Mouse (Mus musculus) neural tube, embryonic 12.5 days (tissue): ENCODE measurements around the gene E130218I03Rik. TPM values are rescaled to one million over a fixed set of nuclear protein-coding genes. Genes with fewer than 3 reads are reported as not detected.

ENCODE experiments used
- ATAC-seq: fragments of 200-750 bp; cut with Nextera tagmentation; 2 replicates; pipeline ENCODE4 v1.8.0; 2017; ENCODE audit warnings: low read depth, mild to moderate bottlenecking, moderate TSS enrichment, moderate library complexity; ENCODE audit not compliant: low FRiP score
- H3K27ac ChIP-seq: fragments of 300-500 bp; sonication (generic); 2 replicates; pipeline ENCODE4 v1.5.1; 2016
- H3K27me3 ChIP-seq: fragments of 300-500 bp; sonication (generic); replicated peaks from 2 replicates; pipeline ENCODE4 v1.6.1; 2016; ENCODE audit warnings: mild to moderate bottlenecking
- H3K36me3 ChIP-seq: fragments of 300-500 bp; sonication (generic); 2 replicates; pipeline ENCODE4 v1.6.1; 2016; ENCODE audit warnings: mild to moderate bottlenecking
- H3K4me1 ChIP-seq: fragments of 300-500 bp; sonication (generic); 2 replicates; pipeline ENCODE4 v1.6.1; 2016
- H3K4me2 ChIP-seq: fragments of 300-500 bp; sonication (generic); replicated peaks from 2 replicates; pipeline ENCODE4 v1.6.1; 2016; ENCODE audit warnings: mild to moderate bottlenecking
- H3K4me3 ChIP-seq: fragments of 300-500 bp; sonication (generic); 2 replicates; pipeline ENCODE4 v1.5.1; 2016
- H3K9ac ChIP-seq: fragments of 300-500 bp; sonication (generic); 2 replicates; pipeline ENCODE4 v1.6.1; 2016; ENCODE audit warnings: mild to moderate bottlenecking
- H3K9me3 ChIP-seq: fragments of 300-500 bp; sonication (generic); 2 replicates; pipeline ENCODE4 v1.6.1; 2016; ENCODE audit warnings: mild to moderate bottlenecking
- WGBS: fragments of 180-500 bp; shearing (Covaris S2); methylation state at CpG from one replicate; pipeline ENCODE4 v1.1.7; 2016; 5-methylcytosine and 5-hydroxymethylcytosine counted together
- polyA plus RNA-seq: library from polyadenylated mRNA; unstranded; fragments of >200 nt; fragmentation: Nextera tagmentation; extraction: Ambion mirVana; gene quantifications from 2 replicates; pipeline ENCODE4 v1.2.1, GENCODE M21; 2016

E130218I03Rik gene
- polyA plus RNA-seq, 1 experiment from 2014 or later, result 0.84 TPM

DNA sequence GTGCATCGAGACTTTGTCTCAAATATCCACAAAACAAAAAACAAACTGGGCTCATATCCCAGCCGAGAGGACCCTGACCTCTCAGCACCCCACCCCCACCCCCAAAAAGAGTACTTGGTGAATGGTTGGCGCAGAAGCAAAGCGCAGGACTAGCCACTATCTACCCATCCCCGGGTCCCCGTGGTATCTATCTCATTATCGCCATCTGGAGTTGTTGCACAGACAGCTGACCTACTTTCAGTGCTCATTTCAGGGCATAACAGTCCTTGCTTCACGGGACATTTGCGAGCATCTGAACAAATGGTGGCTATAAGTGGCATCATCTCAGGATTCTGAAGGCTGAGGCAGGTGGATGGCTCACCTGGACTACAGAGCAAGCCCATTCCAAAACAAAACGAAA, 4.8 kb upstream of the E130218I03Rik start:
- WGBS, result 15% methylated on average over 10 of the region's 10 CpGs
- Histone ChIP-seq H3K4me3 (no peak overlapping the region), H3K27ac (no peak overlapping the region), H3K27me3 (peaks cover 25% of the 10 kb centered on the region), H3K9ac (no peak overlapping the region), H3K4me1 (no peaks in the 10 kb centered on the region), H3K36me3 (no peaks in the 10 kb centered on the region), H3K4me2 (no peak overlapping the region), H3K9me3 (no peaks in the 10 kb centered on the region)
- ATAC-seq, result no peak

DNA sequence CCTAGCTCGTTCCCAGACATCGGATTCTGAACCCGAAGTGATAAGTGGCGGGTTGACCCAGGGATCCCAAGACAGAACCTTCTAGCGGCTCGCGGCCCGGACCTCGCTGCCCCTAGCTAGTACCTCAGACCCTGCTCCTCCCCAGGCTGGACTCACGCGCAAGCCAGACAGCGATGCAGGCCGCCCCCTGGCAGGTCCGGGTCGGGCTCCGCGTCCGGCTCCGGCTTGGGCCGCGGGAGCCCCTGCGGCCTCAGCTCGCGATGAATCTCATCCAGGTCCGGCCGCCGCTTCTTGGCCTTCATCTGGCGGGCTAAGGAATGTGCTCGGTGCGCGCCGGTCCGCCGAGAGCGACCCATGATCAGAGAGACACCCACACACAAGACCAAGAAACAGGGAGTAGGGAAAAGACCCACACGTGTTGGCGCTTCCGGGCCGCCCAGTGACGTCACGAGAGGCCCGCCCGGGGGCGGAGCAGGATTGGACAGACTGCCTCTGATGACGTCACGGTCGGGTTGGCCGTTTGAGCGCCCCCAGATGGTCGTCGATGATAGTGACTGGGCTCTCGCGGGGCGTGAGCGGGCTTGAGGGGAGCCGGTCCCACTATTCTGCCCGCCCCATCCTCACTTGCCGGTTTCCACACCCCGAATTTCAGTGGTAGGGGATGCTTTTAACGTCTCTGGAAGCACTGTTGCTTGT, 1.8 kb downstream of the E130218I03Rik start, which contains the start of gene Zfp593:
Zfp593 (minus strand) TSS at position 445 of the 696 bp plus-strand sequence.
- H3K36me3 ChIP-seq, result no peaks in the 10 kb centered on the region
- peaks cover 33% of the 10 kb centered on the region for H3K27me3 ChIP-seq
- H3K27ac ChIP-seq, result 0 out of 2 replicates have a peak within 1 kb of the TSS, but pooled peaks have one; percentile 26
- peaks cover 32% of the 10 kb centered on the region for H3K4me1 ChIP-seq
- peak within 1 kb of the TSS; percentile 81 for H3K4me3 ChIP-seq
- WGBS, result under 1% methylated on average over 60 of the region's 60 CpGs
- ATAC-seq, result peak; percentile 71
- peak within 1 kb of the TSS; percentile 84 for H3K9ac ChIP-seq
- H3K9me3 ChIP-seq, result no peaks in the 10 kb centered on the region
- H3K4me2 ChIP-seq, result peak within 1 kb of the TSS; percentile 98

DNA sequence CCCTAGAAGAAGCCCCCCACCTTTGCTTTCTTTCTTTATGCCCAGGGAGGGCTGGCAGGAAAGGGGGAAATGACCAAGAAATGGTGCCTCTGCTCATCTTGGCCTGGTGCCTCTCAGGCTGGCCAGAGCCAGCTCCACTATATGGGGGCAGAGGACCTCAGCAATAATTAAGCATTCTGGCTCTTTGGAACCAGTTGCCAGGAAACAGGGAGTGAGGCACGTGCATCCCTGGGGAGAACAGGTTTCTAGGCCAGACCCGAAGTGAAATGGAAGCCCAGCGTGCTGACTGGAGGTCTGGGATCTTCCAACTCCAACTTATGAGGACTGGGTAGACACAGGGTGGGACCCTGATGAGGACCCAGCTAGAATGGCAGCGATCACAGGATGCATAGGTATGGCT, 2.8 kb downstream of the E130218I03Rik start:
- Histone ChIP-seq H3K9me3 (no peaks in the 10 kb centered on the region), H3K27me3 (peaks cover 42% of the 10 kb centered on the region), H3K9ac (no peak overlapping the region), H3K4me1 (peaks cover 42% of the 10 kb centered on the region), H3K27ac (no peak overlapping the region), H3K4me3 (no peak overlapping the region), H3K36me3 (no peaks in the 10 kb centered on the region), H3K4me2 (peak overlapping the region; percentile 98)
- no peak for ATAC-seq
- 29% methylated on average over 4 of the region's 4 CpGs for WGBS

DNA sequence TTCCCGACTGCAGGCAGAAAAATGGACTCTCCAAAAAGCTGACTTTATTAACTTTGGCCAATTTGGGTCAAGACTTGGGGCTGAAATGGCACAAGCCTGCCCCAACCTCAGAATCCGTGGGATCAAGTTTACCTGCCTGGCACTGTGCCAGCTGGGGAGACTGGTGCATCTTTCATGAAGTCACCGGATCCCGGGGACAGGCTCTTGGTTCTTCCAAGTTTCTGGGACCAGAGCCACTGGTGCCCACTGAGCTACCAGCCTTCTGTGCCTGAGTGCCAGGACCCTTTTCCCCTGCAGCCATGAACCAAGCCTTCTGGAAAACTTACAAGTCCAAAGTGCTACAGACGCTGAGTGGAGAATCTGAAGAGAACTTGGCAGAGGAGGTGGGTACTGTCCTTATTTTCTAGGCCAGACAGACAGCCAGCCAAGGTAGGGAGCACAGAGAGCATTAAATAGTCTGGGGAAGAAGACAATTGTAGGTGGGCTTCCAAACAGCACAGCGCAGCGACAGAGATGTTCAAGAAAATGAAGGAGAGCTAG, 3.3 kb downstream of the E130218I03Rik start, which contains the start of gene Gm30191:
Gm30191 (plus strand) TSS at position 217 of the 540 bp plus-strand sequence.
- no peaks in the 10 kb centered on the region for H3K36me3 ChIP-seq
- 0 out of 2 replicates have a peak within 1 kb of the TSS, but pooled peaks have one; percentile 84 for H3K9ac ChIP-seq
- H3K27ac ChIP-seq, result no peak within 1 kb of the TSS
- 74% methylated on average over 7 of the region's 7 CpGs for WGBS
- peaks cover 48% of the 10 kb centered on the region for H3K27me3 ChIP-seq
- H3K9me3 ChIP-seq, result no peaks in the 10 kb centered on the region
- peaks cover 47% of the 10 kb centered on the region for H3K4me1 ChIP-seq
- ATAC-seq, result no peak
- H3K4me2 ChIP-seq, result peak within 1 kb of the TSS; percentile 98
- peak within 1 kb of the TSS; percentile 81 for H3K4me3 ChIP-seq

DNA sequence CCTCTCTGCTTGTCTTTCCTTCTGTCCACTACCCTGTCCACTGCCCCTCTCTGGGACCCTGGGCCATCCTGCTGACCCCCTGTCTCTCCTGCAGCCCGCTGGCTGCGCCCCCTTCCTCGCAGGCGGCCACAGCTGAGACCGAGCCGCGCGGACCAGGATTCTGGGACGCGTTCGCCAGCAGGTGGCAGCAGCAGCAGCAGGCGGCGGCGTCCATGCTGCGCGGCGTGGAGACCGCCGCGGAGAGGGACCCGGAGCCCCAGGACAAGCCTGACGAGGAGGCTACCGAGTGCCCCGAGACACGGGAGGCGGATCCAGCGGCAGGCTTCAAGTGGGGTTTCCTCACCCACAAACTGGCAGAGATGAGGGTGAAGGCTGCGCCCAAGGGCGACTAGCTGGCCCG, 6.2 kb downstream of the E130218I03Rik start:
- Histone ChIP-seq H3K36me3 (no peaks in the 10 kb centered on the region), H3K4me1 (peaks cover 65% of the 10 kb centered on the region), H3K4me3 (peak overlapping the region; percentile 36), H3K27ac (no peak overlapping the region), H3K9ac (peak overlapping the region; percentile 44; the same call in 1 of the 2 replicates), H3K9me3 (no peaks in the 10 kb centered on the region), H3K27me3 (peaks cover 75% of the 10 kb centered on the region), H3K4me2 (peak overlapping the region; percentile 84)
- WGBS, result under 1% methylated on average over 30 of the region's 30 CpGs
- ATAC-seq, result peak; percentile 38; the same call in 1 of the 2 replicates

DNA sequence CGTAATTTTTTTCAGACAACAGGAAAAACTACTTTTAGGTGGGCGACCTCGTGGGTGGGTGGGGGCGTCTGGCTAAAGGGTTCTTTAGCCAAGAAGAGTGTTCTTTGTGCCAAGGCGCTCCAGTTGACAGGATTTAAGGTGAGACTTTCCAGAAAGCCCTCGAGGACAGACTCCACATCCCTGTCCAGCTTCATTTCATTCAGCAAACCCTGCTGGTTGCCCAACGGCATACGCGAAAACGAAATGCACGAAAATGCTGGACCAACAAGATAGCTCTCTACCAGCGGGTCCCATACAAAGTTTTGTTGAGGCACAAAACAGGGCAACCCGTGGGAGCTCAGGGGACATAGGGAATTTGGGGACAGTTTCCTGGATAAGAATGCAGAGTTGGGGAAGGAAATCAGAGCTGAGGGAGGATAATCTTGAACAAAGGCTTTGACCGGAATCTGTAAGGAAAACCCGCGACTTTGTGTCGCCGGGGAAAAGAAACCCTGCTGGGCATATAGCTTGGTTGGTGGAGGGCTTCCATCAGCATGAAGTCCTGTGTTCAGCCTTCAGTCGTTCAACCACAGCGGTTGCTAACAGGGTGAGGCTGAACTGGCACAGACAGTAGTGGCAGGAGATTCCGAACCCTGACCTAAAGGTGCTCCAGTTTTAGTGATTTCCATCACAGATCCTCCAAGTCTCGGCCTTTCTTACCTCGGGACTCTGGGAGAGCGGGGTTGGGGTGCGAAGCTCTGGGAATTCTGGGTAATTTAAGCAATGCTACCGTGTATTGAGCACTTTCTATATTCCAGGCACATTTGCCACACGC, 6.9 kb downstream of the E130218I03Rik start:
- H3K9me3 ChIP-seq, result no peaks in the 10 kb centered on the region
- no peaks in the 10 kb centered on the region for H3K36me3 ChIP-seq
- ATAC-seq, result no peak
- peak overlapping the region; percentile 84 for H3K4me2 ChIP-seq
- no peak overlapping the region for H3K27ac ChIP-seq
- H3K4me3 ChIP-seq, result peak overlapping the region; percentile 44
- 6% methylated on average over 27 of the region's 27 CpGs for WGBS
- H3K4me1 ChIP-seq, result peaks cover 66% of the 10 kb centered on the region
- peak overlapping the region; percentile 57; the same call in 1 of the 2 replicates for H3K9ac ChIP-seq
- H3K27me3 ChIP-seq, result peaks cover 78% of the 10 kb centered on the region

DNA sequence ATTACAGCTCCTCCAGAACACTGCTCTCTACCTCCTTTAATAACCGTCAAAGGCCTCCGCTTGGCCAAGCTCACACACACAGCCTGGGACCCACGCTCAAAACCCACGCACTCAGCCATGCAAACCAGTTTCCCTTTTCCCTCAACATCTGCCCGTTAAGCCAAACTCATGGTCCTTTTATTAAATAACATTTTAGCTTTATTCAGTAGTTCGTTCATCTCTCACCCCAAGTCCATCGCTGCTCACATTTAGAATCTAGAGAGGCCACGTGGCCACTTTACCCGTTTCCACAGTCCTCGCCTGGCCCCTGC, 7.4 kb downstream of the E130218I03Rik start:
- 8% methylated on average over 10 of the region's 10 CpGs for WGBS
- H3K9ac ChIP-seq, result peak overlapping the region; percentile 57; the same call in 1 of the 2 replicates
- no peak overlapping the region for H3K27ac ChIP-seq
- H3K36me3 ChIP-seq, result no peaks in the 10 kb centered on the region
- H3K4me1 ChIP-seq, result peaks cover 63% of the 10 kb centered on the region
- peaks cover 82% of the 10 kb centered on the region for H3K27me3 ChIP-seq
- H3K4me2 ChIP-seq, result peak overlapping the region; percentile 84
- H3K4me3 ChIP-seq, result peak overlapping the region; percentile 44
- H3K9me3 ChIP-seq, result no peaks in the 10 kb centered on the region
- ATAC-seq, result no peak

DNA sequence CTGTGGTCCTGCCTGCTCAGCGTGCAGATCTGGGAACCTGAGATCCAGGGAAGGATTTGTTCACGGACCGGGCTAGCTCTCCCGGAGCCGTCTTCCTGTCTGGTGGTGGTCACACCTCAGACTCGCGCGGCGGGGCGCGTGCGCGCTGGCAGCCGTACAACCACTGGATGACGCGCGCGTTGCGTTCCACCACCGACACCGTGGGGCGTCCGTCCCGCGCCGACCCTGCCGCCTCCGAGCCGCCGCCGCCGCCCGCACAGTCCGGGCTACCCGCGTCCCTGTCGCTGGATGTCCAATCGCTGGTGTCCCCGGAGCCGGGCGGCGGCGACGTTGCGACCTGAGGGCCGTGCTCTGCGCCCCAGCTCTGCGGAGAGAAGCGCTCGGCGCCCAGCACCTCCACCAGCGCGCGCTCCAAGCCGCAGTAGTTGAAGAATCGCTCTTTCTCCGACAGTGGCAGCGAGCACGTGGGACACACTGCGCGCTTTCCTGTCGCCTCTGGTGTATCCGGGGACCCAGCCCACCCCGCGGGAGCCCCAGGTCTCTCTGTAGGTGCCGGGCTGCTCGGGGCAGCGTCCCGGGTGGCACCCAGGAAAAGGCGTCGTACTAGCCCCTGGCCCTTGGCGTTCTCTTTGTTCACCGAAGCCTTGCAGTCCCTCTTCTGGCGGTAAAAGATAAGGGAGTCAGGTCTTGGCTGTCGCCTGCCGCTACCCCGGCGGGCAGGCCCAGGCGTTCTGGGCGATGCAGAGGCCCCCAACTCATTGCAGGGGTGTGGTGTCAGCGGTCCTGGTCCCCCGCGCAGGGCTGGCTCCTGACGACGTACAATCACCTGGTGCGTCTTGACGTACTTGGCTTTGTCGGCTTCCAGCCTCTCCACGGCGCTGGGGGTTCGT, 8.0 kb downstream of the E130218I03Rik start:
- H3K27ac ChIP-seq, result peak overlapping the region; percentile 21
- peak overlapping the region; percentile 84 for H3K4me2 ChIP-seq
- WGBS, result under 1% methylated on average over 91 of the region's 91 CpGs
- no peaks in the 10 kb centered on the region for H3K36me3 ChIP-seq
- peak; percentile 38; the same call in 1 of the 2 replicates for ATAC-seq
- no peaks in the 10 kb centered on the region for H3K9me3 ChIP-seq
- H3K9ac ChIP-seq, result peak overlapping the region; percentile 57
- peak overlapping the region; percentile 44 for H3K4me3 ChIP-seq
- H3K27me3 ChIP-seq, result peaks cover 79% of the 10 kb centered on the region
- peaks cover 64% of the 10 kb centered on the region for H3K4me1 ChIP-seq

DNA sequence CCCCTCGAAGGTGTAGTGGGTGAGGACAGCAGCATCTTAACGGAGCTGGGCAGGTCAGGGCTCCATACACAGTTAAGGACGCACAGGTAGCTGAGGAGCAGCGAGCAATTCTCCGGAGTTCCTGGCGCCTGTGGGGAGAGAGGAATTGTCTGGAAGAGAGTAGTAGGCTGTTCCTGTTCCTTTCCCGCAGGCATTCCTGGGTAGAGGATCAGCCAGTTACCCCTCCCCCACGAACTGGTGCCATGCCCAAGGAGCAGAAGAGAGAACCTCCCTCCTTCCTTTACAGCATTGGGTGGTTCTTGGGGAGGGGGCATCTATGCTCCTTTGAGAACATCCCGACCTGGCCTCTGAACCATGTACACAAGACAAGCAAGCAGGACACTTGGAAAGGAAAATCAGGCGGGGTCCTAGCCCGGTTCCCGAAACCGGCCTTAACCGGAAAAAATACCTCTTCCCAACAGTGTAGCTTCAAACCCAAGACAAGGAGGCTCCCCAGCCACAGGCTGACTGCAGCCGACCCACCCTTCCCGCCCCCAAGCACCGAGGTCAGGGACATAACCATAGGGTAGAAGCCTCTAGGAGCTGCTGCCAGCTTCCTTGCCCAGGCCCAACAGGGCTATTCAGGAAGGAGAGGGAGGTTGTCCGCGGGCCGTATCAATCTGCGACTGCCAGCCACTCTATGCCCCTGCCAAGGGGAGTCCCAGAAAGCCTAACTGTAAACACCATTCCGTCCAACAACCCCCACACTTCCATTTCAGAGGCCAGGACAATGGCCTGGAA, 8.9 kb downstream of the E130218I03Rik start:
- H3K4me1 ChIP-seq, result peaks cover 73% of the 10 kb centered on the region
- H3K27me3 ChIP-seq, result peaks cover 71% of the 10 kb centered on the region
- H3K36me3 ChIP-seq, result no peaks in the 10 kb centered on the region
- peak overlapping the region; percentile 44 for H3K4me3 ChIP-seq
- H3K4me2 ChIP-seq, result peak overlapping the region; percentile 84
- no peaks in the 10 kb centered on the region for H3K9me3 ChIP-seq
- ATAC-seq, result no peak
- no peak overlapping the region for H3K27ac ChIP-seq
- peak overlapping the region; percentile 57 for H3K9ac ChIP-seq
- 4% methylated on average over 22 of the region's 22 CpGs for WGBS

DNA sequence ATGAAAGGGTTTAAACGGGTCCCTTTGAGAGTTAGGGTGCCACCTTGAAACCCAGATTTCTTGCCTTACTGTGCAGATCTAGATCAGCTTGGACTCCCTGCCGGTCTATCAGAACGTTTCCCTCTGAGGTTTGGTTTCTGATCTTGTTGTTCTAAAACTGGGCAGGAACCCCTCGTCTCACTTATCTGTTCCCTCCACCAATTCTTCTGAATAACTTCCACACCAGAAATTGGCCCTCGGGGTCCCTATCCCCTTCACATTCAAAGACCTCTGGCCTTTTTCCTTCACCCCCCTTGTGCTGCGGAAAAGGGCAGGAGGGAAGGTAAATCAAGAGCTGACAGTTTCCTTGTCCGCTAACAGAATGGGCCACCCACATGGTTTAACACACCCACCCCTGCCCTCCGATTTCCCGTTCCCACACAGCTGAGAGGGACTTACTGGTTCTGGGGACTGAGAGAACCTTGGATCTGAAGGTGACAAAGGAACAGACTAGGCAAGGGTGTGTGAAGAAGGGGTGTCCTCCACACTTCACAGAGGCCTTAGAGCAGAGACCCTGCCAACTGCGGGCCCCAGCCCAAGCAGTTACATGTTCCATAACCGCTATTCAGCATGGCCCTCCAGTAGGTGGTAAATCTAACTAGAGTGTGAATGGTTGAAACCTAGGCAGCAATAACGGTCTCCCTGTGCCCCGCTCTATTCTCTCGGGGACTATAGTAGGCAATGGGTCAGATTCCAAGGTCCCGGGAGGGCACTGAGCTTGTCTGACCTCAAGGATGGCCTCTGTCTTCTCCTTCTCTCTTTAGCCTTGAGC, 9.7 kb downstream of the E130218I03Rik start:
- no peak for ATAC-seq
- 0 out of 2 replicates have a peak overlapping the region, but pooled peaks have one; percentile 57 for H3K9ac ChIP-seq
- WGBS, result 1% methylated on average over 15 of the region's 15 CpGs
- H3K4me1 ChIP-seq, result peaks cover 78% of the 10 kb centered on the region
- H3K27me3 ChIP-seq, result peaks cover 67% of the 10 kb centered on the region
- H3K4me2 ChIP-seq, result peak overlapping the region; percentile 84
- H3K27ac ChIP-seq, result no peak overlapping the region
- no peaks in the 10 kb centered on the region for H3K9me3 ChIP-seq
- H3K36me3 ChIP-seq, result no peaks in the 10 kb centered on the region
- peak overlapping the region; percentile 21 for H3K4me3 ChIP-seq
